Mouse (Mus musculus): ENCODE results near the gene Spo11. TPM values are rescaled to one million over a fixed set of nuclear protein-coding genes. Genes with fewer than 3 reads are reported as not detected.

Gene Spo11
- polyA plus RNA-seq, 1 experiment, result not detected

DNA sequence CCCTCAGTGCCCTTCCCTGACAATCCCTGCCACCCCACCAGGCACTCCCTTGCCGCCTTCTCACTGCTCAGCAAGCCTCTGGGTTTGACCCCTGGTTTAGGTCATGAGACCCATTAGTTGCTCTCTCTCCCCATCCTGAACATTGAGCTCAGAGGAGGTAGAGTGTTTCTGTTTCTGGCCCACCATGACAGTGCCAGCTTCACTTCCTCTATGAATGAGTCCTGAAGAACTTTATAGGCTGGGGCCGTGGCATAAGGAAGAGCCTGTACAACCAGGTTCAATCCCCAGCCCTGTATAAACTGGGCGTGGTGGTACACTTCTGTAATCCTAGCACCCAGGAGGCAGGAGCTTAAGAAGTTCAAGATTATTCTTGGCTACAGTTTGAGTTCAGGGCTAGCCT lies 63.3 kb downstream of the Spo11 start:
- no peak for TF ChIP-seq POLR2A (IDR thresholded peaks at IDR 0.05; ENCODE audit: insufficient read depth, low read depth, low read length)
- TF ChIP-seq CTCF (IDR thresholded peaks at IDR 0.05; ENCODE audit: insufficient read depth, low read depth, low read length), result no peak
- 85% methylated on average over 3 of the region's 3 CpGs for WGBS
- H3K4me1 ChIP-seq (ENCODE audit: control insufficient read depth, insufficient read depth, low read length), result no peaks in the 10 kb centered on the region
- no peak overlapping the region for H3K4me3 ChIP-seq (ENCODE audit: insufficient read depth, low read depth, low read length)
- no peak overlapping the region for H3K27ac ChIP-seq (ENCODE audit: insufficient read depth, low read depth, low read length)

DNA sequence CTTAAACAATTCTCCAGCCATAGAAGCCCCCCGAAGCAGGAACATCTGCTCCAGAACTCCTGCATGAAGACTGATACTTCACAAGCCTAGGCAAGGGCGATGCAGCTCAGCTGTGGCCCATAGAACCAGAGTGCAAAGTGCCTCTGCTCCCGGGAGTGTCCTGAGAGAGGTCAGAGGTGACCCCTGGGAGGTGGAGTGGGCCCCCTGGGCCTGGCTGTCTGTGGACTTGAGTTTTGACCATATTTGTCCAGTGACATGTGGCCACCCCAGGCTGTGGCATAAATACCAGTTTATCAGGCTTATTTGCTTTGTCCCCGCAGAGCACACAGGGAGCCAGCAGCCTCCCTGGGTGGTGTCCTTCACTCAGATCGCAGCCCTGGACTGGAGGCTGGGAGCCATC lies 63.7 kb downstream of the Spo11 start:
- 83% methylated on average over 5 of the region's 5 CpGs for WGBS
- TF ChIP-seq CTCF (IDR thresholded peaks at IDR 0.05; ENCODE audit: insufficient read depth, low read depth, low read length), result no peak

DNA sequence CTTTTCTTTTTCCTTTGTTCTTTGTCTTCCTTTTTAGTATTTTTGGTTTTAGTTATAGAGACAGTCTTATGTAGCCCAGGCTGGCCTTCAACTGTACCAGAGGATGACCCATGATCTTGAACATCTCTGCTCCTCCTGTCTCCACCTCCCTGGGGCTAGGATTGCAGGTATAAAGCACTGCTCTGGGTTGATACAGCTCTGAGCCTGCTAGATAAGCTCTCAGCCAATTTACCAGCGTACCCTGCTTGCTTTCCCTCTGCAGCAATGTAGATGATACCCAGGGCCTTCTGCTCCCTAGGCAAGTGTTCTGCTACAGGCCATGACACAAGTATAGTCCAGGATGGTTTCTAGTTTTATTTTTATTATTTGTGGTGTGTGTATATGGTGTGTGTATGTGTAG lies 64.4 kb downstream of the Spo11 start:
- no peak overlapping the region for H3K27ac ChIP-seq (ENCODE audit: insufficient read depth, low read depth, low read length)
- H3K4me1 ChIP-seq (ENCODE audit: control insufficient read depth, insufficient read depth, low read length), result no peaks in the 10 kb centered on the region
- TF ChIP-seq POLR2A (IDR thresholded peaks at IDR 0.05; ENCODE audit: insufficient read depth, low read depth, low read length) (no peak), CTCF (IDR thresholded peaks at IDR 0.05; ENCODE audit: insufficient read depth, low read depth, low read length) (no peak)
- H3K4me3 ChIP-seq (ENCODE audit: insufficient read depth, low read depth, low read length), result no peak overlapping the region
- 88% methylated on average over 1 of the region's 1 CpGs for WGBS

More for the DNA sequence above, 63.7 kb downstream of the Spo11 start:
- no peaks in the 10 kb centered on the region for H3K4me1 ChIP-seq (ENCODE audit: control insufficient read depth, insufficient read depth, low read length)
- no peak overlapping the region for H3K4me3 ChIP-seq (ENCODE audit: insufficient read depth, low read depth, low read length)
- no peak overlapping the region for H3K27ac ChIP-seq (ENCODE audit: insufficient read depth, low read depth, low read length)

DNA sequence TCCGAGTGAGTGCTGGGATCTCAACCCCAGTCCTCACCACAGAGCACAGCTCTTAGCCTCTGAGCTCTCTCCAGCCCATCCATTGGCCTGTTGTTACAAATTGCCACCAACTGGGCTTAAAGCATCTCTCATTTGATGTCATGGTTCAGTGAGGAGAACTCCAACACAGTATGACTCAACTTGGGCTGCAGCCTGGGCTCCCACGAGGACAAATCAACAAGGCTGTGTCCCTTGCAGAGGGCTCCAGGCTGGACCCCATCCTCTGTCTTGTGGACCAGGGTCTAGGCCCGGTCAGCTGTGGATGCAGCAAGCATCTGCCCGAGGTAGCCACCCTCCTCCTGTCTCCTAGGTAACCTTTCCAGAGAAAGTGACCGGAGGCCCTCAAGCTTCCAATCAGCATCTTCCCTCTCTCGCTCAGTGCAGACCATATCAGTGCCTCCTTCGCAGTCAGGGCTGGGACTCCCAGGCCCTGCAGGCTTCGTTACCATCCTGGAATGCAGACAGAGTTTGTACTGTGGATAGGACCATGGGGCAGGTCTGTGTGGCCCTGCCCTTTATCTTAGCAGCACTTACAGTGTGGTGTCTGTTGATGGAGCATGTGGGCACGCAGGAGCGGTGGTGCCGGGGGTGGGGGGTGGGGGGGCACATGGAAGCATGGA lies 65.1 kb downstream of the Spo11 start:
- no peaks in the 10 kb centered on the region for H3K4me1 ChIP-seq (ENCODE audit: control insufficient read depth, insufficient read depth, low read length)
- WGBS, result 78% methylated on average over 11 of the region's 11 CpGs
- H3K27ac ChIP-seq (ENCODE audit: insufficient read depth, low read depth, low read length), result no peak overlapping the region
- no peak for TF ChIP-seq CTCF (IDR thresholded peaks at IDR 0.05; ENCODE audit: insufficient read depth, low read depth, low read length)
- TF ChIP-seq POLR2A (IDR thresholded peaks at IDR 0.05; ENCODE audit: insufficient read depth, low read depth, low read length), result no peak
- no peak overlapping the region for H3K4me3 ChIP-seq (ENCODE audit: insufficient read depth, low read depth, low read length)

Other genes starting within 250 kb of the Spo11 start
- not detected in 2 replicates for gene Bmp7, start 37.4 kb upstream of the Spo11 start, polyA plus RNA-seq (2012; ENCODE audit: insufficient read depth, insufficient read length, low replicate concordance, missing spikeins)
- not detected in 2 replicates for gene Rae1, start 22.4 kb downstream of the Spo11 start, polyA plus RNA-seq (2012; ENCODE audit: insufficient read depth, insufficient read length, low replicate concordance, missing spikeins)
- gene Rbm38, start 42.8 kb downstream of the Spo11 start, polyA plus RNA-seq (2012; ENCODE audit: insufficient read depth, insufficient read length, low replicate concordance, missing spikeins), result not detected in 2 replicates
- not detected in 2 replicates for gene Ctcfl, start 141.8 kb downstream of the Spo11 start, polyA plus RNA-seq (2012; ENCODE audit: insufficient read depth, insufficient read length, low replicate concordance, missing spikeins)
- not detected in 2 replicates for gene Pck1, start 175.3 kb downstream of the Spo11 start, polyA plus RNA-seq (2012; ENCODE audit: insufficient read depth, insufficient read length, low replicate concordance, missing spikeins)
- not detected in 2 replicates for gene Zbp1, start 241.2 kb downstream of the Spo11 start, polyA plus RNA-seq (2012; ENCODE audit: insufficient read depth, insufficient read length, low replicate concordance, missing spikeins)